Mouse (Mus musculus): Measurements from ENCODE around the gene 0610010K14Rik.

Gene 0610010K14Rik

GRCm38 (mm10) chr11:70214856-70215209 lies 22.9 kb downstream of the 0610010K14Rik start:
- no peak for DNase-seq (ENCODE audit: low spot score)

DNA sequence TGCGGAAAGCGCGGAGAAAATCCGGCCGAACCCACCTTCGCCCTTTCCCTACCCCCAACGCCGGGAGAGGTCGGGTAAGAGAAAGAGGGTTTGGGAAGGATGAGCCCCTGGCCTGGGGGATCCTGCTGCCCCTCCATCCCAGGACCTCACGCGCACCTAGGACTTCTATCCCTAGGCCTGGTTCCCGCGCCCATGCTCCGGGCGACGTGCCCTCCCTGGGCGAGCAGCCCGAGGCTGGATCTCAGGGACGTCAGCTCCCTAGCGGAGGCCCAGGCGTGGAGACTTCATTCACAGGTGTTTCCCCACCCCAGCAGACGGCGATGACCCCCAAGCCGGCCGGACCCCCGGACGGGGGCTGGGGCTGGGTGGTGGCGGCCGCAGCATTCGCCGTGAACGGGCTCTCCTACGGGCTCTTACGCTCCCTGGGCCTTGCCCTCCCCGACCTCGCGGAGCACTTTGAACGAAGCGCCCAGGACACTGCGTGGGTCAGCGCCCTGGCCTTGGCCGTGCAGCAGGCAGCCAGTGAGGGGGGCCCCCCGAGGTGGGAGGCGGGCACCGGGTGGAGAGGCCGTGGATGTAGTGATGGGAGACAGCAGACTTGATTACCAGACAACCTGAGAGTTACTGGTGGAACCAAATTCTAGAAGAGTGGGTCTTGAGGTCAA lies 23.4 kb downstream of the 0610010K14Rik start:
- peak; percentile 34 for DNase-seq (ENCODE audit: low spot score)

- no peak for DNase-seq (ENCODE audit: low spot score)
Measured at GRCm38 (mm10) chr11:70213736-70214135, 24.0 kb downstream of the 0610010K14Rik start.

DNA sequence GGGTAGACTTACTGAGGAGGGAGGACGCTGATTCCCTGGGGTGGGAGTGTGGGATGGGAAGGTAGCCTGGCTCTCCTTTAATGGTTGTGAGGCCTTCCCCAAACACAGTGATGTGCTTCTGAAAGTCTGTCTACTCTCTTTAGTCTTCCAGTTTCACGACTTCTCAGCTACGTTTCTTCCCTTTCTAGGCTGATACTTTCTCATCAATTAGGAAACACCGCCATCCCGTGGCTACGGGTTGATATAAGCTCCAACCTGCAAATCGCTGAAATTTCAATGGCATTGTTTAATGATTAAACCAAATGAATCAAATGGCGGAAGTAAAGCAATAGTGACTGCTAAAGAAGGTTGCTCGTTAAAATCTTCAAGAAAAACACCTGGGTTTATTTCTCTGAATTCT lies 24.8 kb downstream of the 0610010K14Rik start:
- peak; percentile 80 for DNase-seq (ENCODE audit: low spot score)

- DNase-seq (ENCODE audit: low spot score): no peak
Measured at GRCm38 (mm10) chr11:70212423-70212822, 25.3 kb downstream of the 0610010K14Rik start, which contains the start of gene Slc16a11. Gene Slc16a11 (plus strand): TSS chr11:70212752.

- no peak for DNase-seq (ENCODE audit: low spot score)
Measured at GRCm38 (mm10) chr11:70211972-70212371, 25.7 kb downstream of the 0610010K14Rik start.

DNA sequence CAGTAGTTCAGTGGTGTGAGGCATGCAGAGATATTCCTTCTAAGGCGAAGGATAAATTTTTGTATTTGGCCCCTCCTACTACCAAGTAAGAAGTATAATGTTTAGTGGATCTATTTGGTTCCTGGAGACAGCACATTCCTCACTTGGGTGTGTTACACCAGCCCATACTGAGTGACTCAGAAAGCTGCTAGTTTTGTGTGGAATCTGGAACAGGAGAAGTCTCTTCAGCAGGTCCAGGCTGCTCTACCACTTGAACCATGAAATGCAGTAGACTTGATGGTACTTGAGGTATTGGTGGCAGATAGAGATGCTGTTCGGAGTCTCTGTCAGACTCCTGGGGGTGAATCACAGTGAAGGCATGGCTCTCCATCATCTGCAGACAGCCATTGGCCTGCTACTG lies 27.0 kb downstream of the 0610010K14Rik start:
- no peak for DNase-seq (ENCODE audit: low spot score)

DNA sequence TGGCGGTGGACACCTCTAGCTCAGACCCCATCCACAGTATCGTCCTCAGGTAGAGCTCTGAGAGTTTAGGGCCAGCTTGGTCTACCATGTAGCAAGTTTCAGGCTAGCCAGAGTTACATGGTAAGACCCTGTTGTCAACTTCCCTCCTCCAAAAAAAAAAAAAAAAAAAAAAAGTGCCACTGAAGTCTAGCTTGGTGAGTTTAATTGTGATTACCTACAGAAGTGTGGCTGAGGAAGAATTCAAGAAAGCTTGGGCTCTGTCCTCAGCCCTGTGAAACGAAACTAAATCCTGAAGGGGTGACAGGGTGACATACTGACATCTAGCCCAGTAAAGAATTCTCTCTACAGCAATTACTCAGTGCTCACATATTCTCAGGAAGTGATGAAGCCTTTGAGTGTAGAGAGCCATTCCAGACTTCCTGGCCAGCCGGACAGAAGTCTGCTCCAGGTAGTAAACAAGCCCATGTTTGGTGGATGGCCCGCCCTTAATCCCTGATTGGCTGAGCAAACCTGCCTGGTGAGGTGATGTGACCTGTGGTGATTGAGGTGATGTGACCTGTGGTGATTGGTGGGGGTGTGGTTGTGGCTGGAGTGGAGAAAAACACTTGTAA lies 28.8 kb downstream of the 0610010K14Rik start:
- no peak for DNase-seq (ENCODE audit: low spot score)

GRCm38 (mm10) chr11:70207283-70207682 lies 30.4 kb downstream of the 0610010K14Rik start:
- no peak for DNase-seq (ENCODE audit: low spot score)

GRCm38 (mm10) chr11:70206801-70207200 lies 30.9 kb downstream of the 0610010K14Rik start:
- no peak for DNase-seq (ENCODE audit: low spot score)

DNA sequence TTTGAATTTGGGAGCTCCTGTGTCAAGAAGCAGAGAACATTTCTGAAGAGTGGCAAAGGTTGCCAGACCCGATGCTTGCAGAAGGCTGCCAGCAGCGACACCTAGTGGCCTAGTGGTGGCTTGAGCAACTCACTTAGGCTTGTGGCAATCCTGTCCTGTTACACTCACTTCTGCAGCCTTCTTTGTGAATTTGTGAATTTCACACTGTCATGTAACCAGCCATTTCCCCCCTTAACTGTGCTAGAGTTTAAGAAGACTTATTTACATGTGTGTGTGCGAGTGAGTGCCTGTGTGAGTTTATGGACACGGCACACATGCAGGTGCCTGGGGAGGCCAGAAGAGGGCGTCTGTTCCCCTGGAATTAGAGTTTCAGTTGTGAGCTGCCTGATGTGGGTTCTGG lies 36.0 kb downstream of the 0610010K14Rik start:
- peak; percentile 90 for DNase-seq (ENCODE audit: low spot score)

DNA sequence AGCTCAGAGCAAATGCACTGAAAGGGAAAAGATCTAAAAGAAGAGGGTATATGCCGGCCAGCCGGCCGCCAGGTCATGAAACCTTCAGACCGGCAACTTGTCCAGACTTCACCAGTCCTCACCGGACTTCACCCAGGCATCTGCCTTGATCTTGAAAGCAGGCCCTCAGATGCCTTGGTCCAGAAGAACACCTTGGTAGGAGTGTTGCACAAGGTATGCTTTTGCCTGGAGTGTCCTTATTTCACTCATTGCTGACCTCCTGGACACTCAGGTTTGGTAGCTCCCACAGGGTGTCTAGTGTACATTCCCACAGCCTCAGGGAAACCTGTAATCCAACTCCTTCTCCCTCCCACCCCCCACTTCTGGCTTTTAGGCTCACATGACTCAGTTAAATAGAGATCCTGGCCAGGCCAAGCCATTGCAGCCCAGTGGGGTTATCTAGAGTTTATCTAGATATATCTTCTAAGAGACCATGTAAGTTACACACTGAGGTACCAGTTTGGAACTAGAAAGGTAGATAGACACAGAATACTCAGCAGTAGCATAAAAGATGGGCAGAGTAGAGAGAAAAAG lies 37.6 kb downstream of the 0610010K14Rik start:
- no peak for DNase-seq (ENCODE audit: low spot score)

GRCm38 (mm10) chr11:70199107-70199506 lies 38.6 kb downstream of the 0610010K14Rik start:
- DNase-seq (ENCODE audit: low spot score): no peak

- no peak for DNase-seq (ENCODE audit: low spot score)
Measured at GRCm38 (mm10) chr11:70198332-70198731, 39.4 kb downstream of the 0610010K14Rik start.

- peak; percentile 13 for DNase-seq (ENCODE audit: low spot score)
Measured at GRCm38 (mm10) chr11:70193354-70194285, 44.1 kb downstream of the 0610010K14Rik start.

DNA sequence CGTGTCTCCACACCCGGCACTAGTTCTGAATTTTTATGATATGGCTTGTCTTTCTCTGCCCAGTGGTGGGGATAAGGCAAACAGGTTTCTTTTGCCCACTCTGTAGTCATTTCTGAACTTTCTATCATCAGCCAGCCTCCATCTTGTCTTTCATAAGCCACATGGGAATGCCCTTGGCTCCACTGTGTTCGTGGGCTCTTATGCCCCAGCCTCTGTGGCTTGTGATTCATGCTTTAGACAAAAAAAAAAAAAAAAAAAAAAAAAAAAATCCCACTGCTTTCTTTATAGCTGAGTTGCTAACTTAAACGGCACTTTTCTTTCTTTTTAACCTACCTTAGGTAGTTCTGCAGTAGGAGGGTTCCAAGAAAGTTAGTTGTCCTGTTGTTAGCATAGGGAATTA lies 45.6 kb downstream of the 0610010K14Rik start:
- DNase-seq (ENCODE audit: low spot score): no peak

DNA sequence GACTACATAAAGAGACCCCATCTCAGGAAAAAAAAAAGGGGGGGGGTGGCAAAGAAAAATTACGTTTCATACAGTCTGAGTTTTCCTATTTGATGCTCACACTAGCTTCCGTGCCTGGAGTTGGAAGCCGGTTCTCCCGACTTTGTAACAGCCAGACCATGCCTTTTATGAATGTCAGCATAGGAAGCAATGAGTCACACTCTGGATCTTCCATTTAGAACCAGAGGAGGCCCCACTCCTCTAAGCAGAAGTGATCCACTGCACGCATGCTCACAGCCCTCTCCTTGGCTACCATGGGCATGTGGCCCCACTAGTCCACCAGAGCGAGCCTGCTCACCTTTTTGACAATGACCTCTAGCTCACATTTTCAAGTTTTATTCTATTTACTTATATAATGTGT lies 46.5 kb downstream of the 0610010K14Rik start:
- no peak for DNase-seq (ENCODE audit: low spot score)

DNA sequence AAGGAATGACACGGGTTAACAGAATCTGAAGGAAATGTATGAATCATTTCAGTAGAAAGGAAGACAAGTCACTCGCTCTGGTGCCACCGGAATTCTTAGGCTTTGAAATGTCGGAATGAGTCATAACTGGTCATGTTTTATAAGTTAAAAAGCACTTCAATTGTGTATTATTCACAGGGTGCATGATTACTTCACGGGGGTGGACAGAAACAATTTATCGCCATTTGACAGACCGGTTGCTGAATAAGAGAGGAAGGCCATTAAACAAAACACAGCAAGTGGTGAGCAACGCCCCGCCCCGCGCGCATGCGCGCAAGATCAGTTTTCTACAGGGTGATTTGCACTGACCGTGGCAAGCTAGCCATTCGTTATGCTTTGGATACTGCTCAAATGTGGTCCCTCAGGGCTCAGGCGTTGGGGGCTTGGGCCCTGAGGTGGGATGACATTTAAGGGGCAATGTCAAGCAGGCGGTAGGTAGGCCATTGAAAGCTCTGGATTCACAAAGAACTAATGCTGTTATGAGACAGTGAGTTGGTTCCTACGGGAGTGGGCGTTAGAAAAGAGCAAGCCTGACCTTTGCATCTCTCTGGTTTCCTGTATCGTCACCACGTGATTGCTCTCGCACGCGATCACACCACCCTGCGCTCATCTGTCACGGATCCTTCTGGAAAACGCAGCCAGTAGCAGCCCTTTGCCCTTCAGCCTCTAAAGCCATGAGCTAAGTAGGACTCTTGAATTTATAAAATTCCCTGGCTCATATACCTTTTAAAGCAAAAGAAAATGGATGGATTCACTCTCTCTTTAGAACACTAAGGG lies 48.2 kb downstream of the 0610010K14Rik start:
- no peak for DNase-seq (ENCODE audit: low spot score)
